Mouse (Mus musculus) cerebellum, adult 11-12 months (tissue): Measurements from ENCODE around the gene Glp2r.

Experiments used
- DNase-seq: peaks from one replicate; pipeline ENCODE4 v3.0.0; 2022

Gene Glp2r

DNA sequence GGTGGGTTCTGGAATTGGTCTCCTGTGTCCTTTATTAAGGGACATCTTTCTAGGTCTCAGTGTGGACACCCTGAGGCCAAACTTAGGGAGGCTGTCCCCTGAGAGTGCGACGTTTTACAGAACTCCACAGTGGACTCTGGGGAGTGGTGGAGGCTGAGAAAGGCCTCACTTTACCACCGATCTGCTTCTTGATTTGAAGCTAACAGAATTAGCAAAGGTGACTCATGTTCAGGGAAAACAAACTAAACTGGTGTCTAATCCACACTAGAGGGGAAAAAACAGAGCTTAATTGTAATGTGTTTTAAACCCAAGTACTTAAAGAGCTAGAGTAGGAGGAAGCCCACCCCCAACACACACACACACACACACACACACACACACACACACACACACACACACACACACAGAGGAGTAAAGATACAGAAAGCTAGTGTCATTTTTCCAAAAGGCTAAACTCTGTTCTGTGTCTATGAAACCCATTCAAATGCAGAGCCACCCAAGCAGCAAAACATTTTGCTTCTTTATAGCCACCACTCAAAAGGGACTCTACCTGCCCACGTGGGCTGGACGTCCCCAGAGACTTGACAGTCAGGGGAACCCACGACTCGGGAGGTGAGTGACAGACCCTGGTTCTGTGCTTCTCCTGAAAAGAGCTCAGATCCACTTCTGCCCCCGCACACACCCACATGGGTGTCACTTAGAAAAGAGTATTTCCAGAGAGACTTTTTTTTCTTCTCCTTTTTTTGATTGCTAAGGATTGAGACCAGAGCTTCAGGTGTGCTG, 47.5 kb downstream of the Glp2r start:
- no peak for DNase-seq

DNA sequence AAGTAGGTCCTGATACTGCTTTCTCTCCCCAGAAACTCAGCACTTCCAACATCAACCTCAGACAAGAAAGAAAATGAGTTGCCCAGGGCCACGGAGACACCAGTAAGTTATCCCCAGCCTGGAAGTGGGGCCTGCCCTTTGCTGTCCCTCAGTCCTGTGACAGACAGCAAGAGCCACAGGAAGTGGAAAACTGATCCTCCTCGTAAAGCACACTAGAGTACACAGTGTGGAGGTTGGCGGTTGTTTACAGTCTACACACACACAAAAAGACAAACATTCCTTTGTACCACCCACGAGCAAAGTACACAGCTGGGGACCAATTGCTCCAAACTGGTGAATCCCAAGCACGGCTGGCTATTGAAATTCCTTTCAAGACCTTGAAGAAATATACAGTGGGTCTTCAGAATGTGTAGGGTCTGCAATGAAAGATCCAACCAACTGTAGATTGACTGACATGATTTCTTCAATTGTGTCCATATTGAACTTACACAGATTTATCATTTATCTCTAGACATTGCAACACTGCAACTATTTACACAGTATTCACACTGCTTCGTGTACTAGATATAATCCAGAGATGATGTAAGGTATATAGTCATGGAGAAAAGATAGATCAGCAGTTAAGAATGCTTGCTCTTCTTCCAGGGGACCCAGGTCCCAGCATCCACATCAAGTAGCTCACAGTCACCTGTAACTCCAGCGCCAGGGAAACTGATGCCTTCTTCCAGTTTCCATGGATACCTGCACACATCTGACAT, 48.4 kb downstream of the Glp2r start:
- DNase-seq = no peak

DNA sequence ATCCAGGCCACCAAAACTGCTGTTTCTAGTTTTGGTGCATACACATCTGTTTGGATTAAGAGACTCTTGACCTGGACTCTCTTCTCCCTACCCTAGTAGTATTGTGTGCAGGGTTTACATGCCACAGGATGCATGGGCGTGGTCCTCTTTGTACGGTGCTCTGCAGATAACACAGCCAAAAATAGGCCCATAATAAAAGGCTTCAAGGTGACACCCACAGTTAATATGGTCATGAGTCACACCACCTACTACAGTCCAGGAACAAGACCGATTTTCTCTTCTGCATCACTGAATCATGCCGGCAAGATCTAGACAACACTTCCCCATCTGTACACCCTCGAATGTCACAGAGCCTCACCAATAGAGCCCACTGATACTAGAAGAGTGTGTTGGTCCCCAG, 49.5 kb downstream of the Glp2r start:
- DNase-seq = no peak

DNA sequence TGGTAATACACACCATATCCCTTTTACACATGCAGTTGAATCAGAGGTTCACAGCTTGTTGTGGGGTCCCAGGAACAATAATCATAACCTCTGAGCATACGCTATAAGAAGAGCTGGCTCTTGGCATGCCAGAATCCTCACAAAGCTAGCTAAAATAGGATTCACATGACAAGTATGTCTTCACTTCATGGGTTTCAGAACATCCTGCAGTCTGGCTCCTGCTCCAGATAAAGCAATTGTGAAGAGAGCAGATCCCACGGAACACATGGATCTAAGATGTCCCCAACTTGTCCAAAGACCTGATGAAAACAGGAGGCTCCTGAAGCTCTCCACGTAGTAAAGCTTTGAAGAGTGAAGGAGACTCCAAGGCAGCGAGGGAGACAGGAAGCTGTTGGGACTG, 55.6 kb downstream of the Glp2r start:
- DNase-seq = no peak

DNA sequence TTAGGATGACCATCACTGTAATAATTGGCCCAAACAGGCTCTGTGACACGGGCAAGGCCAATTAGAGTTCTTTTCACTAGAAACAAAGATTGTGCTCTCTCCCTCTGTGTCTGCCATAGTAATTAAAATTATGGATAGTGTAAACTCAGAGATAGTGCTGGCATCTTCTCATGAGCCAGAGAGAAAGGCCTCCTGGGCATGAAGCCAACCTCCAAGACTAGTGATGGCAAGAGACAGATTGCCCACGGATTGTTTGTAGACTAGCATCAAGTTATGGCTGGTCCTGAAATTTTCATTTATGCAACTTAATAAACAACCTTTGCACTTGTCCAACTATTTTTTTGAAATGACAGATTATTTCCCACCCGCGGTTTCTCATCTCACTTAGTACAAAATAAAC, 58.0 kb downstream of the Glp2r start:
- no peak for DNase-seq

DNA sequence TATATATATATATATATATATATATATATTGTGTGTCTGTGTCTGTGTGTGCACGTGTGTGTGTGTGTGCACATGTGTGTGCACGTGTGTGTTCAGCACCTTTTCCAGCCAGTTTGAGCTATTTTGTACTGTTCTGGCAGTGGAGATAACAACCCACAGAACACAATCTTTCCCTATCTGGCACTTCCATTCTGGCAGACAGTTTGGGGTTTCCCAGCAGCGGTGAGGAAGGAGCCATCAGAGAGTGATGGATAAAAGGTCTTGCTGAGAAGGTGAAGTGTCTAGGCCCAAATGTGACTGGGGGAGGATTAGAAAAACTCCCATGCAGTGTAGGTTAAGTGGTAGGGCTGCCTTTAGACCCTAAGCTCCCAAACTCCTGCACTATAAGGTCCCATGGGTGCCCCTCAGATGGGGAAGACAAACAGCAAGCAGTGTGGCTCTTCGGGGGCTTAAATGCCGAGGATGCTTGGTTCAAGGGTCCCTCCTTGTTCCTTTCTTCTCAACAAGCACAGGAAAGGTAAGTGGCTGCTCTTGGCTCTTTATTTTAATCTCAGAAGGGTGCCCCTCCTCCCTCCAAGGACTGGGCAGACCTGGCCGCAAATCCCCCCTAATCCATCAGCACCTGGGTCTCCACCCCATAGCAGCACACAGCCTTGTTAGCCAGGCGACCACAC, 76.1 kb downstream of the Glp2r start, which contains the start of gene Rcvrn:
Gene Rcvrn, plus strand, starts transcription at position 624 of the 674 bp plus-strand sequence.
- DNase-seq = no peak

DNA sequence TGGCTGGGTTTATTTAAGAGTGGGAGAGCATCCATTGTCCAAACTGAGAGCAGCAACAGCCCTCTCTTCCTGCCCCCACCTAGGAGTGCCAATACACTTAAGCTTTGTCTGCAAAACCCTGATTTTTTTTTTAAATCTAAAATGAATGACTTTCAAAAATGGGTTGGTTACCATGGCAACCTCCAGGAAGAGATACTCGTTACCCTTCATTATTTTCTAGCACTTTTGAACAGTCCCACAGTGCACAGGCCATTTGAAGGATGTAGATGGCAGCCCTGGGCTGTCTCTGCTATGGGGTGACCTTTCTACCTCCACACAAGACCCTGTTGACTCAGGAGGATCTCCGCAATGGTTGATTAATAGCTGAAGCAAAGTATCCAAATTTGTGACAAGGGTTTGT, 84.8 kb downstream of the Glp2r start:
- DNase-seq = no peak

DNA sequence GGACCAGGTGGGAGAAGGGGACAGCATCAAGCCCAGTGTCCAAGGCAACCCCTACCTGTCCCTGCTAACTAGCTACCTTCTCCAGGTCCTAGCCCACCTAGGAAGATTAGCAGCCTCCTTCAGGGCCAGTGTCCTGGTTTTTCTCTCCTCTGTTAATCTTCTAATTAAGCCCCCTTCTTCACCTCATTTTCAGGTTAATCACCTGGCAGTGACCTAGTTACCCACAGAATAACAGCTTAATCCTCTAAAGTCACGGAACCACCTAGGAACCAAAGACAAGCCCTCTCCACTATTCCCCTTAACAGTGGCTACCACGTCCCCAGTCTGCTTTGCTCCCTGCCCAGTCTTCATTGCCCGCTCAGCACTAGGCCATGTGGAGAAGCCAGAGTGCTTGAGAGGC, 89.1 kb downstream of the Glp2r start:
- DNase-seq = no peak

DNA sequence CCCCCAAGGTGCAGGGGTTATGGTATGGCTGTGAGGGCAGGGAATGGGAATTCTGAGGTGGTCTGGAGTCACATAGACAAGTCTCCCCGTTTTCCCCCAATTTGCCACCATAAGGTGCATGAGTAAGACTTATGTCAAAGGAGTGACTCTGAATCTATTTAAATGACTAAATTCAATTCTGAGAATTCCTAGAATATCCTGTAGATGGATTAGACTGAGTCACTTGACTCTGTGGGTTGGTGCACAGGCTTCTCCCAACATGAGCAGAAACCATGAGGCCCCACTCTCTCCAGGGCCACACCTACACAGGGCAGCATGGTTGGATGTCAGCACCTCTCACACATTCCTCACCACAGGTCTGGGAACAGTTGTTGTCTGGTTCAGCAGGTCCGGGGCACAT, 91.0 kb downstream of the Glp2r start:
- DNase-seq = no peak

DNA sequence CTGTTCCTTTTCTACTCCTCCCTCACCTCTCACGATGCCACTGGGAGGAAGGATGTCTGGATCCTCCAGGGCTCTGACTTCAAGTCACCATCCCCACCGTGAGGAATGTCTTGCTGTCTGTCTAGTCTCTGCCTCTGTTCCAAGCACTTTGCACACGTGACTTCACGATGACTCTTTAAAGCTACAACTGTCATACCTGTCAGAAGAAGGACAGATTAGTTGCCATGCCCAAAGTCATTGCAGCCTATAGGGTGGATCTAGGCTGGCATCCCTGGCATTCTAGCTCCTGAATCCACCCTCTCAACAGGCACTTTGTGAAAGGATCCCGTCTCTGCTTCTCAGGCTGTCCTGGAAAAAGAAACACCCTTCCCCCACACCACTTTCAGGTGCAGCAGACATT, 91.7 kb downstream of the Glp2r start:
- peak; percentile 18 for DNase-seq

DNA sequence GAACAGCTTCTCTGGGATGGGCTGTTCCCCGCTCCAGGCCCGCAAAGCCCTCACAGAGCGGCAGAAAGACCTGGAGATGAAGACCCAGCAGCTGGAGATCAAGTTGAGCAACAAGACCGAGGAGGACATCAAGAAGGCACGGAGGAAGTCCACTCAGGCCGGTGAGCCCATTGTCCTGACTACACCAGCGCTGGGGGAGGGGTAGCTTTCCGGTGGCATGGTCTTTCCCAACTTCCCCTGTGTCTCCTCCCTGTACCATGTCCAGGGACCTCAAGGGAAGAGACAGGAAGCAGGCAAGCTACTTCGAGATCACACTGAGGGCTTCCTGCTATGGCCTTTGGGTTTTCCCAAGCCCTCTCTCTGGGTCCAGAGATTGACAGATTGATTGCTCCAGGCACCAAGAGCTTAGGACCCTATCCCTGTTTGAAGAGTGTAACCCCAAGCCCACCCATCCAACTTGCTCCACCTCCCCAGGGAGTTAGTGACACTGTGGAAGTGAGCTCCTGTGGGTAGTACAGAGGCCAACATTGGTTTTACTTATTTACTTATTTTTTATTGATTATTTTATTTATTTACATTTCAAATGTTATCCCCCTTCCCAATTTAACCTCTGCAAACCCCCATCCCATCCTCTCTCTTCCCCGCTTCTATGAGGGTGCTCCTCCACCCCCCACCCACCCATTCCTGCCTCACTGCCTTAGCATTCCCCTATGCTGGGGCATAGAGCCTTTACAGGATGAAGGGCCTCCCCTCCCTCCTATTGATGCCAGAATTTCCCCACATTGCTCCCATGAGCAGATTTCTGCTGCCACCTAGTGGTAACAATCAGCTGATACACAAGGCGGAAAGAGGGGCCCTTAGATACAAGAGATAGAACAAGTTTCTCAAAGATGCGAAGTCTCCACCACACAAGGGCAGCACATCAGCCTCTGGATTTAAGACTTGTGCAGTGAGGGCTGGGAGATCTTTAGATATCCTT, 95.1 kb downstream of the Glp2r start:
- peak; percentile 69 for DNase-seq

DNA sequence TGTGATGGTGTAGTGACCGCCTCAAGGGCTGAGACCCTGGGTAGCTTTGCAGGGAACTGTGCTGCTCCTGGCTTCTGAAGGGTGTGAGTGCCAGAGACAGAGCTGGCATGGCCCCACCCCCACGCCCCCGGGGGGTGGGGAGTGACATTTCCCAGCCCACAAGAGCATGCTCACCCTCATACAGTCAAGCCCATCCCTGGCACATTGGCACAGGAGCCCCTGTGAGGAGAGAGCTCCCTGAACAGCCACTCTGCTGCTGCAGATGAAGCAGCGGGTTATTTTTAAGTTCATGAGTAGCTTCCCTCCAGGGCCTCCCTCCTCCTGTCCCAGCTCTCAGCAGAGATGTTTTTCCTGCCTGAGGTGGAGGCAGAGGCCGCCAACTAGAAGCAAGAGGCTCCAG, 98.8 kb downstream of the Glp2r start:
- peak; percentile 68 for DNase-seq

DNA sequence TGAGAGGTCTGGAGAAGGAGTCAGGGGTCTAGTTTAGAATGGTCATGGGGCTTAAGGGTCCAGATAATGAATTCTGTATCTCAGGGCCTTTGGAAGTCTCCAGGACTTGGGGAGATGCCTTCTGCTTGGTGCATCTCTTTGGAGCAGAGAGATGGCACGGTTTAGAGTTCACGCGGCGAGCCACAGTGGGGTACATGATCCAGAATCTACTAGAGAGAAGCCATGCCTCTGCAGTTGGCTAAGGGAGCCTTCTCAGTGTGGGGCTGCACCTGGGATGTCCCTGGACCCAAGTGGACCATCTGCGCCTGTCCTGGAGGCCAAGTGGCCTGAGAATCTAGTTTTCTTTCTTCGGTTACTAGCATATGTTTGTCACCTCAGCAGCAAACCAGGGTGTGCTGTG, 100.9 kb downstream of the Glp2r start:
- peak; percentile 98 for DNase-seq

DNA sequence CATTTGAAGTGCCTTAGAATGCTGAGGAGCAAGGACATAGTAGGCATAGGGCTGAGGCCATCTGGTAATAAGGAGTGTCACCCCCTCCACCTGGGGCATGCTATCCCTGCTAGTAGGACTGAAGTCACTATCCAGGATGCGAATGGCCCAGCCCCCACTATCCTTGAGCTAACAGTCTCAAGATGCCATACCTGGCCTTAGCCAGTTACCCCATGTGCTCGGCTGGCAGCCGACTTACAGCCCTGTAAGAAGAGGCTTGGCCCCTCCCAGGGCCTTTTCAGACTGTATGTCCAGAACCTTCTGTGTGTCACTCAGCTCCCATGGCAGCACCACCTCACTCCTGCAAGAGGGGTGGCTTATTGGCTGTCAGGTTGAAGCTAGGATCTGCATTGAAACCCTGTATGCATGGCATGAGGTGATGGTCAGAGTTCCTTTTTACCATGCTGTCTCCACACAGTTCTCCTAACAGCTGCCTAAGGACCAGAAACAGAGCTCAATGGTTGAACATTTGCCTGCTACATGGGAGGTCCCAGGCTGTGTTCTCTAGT, 102.4 kb downstream of the Glp2r start:
- DNase-seq = peak; percentile 77

DNA sequence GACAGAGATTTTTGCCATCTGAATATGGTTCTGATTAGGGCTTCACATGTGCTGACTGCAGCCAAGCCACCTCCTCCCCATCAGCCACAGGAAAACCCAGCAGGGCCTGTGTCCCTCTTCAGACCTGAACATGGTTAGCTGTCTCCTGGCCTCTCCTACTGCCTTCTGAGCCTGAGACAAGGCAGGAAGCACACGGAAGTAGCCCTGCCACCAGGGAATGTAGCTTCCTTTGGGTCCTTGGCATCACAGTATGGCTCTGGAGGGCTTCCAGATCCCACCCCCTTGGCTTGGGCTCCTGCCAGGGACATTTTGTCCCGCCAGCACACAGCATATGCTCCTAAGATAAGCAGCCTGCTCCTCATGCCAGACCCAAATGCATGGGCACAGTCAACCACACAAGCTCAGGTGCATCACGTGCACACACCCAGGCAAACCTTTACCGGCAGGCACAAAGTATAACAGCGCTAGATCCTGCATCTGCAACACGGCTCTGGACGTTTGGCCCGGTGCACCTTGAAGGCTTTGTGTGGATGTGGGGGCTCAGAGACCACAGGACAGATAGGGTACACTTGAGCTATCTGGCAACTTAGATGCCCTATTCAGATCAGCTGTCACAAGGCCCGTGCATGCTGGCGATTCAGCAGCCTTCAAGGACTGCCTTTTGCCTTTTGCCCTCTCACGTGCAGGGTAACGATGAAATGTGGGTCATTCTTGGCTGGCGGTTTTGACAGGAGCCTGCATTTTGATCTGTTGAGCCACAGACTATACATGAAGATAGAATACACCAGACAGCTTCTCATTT, 103.2 kb downstream of the Glp2r start:
- peak; percentile 98 for DNase-seq

DNA sequence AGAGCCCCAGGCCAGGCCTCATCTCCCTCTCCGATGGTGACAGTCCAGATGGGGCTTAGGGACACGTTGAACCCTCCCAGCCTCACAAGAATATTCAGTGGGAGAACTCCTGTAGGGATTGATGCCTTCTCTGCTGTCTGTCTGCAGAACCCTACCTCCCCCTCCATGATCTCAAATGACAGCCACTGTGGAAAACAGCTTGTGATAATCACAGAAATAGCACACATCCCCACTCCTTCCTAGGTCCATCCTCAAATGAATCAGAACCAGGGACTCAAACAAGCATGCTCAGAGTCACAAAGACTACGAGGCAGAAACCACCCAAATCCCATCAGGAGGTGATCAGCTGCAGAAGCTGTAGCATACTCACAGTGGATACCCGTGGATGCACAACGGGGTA, 104.8 kb downstream of the Glp2r start:
- no peak for DNase-seq

DNA sequence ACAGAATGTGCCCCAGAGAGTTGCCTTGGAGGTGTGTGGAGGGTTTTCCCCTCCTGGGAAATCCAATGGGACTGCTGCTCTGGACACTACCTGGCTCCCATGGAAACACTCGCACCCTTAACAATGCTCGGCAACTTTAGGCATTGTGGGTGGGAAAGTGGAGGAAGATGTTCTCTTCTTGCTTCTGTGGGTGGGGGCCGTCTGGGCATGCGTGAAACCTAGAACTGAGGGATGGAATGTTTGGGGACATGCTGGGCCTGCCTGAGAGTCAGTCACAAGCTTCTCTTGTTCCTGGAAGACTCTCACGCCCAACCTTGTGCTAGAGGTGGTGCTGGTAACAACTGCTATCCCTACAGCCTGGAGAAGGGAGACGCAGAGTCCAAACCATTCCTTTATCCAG, 106.0 kb downstream of the Glp2r start:
- DNase-seq = no peak

DNA sequence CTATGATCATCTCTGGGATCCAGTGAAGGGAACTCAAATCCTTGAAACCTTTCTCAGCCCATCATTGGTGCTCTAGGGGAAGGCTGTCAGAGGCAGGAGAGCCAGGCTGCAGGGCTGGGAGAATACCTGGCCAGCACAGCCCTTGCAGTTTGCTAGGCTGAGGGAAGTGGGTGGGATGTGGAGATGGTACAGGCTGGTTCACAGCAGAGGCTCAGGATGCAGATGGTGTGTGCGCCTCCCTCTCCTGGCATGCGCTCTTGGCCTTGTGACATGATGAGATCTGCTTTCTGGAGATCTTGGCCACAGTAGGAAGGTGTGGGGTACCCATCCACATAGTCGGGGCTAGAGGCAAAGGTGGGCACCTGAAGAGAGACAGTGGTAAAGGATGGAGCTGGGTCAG, 106.7 kb downstream of the Glp2r start:
- DNase-seq = peak; percentile 94

DNA sequence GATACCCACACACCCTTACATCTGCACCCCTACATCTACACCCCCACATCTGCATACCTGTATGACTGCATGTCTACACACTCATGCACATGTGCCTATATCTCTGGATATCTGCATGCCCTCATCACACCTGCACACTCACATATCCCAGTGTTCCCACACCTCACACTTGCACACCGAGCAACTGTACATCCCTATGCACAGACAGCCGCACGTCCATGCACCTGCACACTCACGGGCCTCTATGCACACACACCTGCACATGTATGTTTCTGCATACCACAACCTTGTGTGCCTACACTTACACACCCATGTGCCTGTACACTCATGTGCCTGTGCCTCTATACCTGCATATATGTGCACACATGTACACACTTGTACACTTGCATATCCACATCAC, 107.5 kb downstream of the Glp2r start:
- DNase-seq = peak; percentile 59

DNA sequence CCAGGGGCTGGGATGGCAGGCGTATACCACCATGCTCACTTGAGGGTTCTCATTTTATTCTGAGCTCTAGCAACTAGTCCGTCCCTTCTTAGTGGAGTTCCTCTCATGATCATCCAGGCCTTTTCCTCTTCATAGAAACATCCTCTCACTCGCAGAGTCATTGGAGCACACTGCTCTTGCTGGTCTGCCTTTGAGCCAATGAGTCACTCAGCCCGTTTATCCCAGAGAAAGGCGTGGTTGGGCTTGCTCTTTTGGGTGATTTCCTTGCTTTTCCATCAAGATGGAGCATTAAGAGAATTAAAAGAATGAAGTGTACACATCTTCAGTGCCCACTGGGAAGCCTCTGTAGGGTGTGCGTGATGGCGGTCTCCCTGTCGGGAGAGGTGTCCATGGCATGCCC, 109.5 kb downstream of the Glp2r start:
- no peak for DNase-seq

DNA sequence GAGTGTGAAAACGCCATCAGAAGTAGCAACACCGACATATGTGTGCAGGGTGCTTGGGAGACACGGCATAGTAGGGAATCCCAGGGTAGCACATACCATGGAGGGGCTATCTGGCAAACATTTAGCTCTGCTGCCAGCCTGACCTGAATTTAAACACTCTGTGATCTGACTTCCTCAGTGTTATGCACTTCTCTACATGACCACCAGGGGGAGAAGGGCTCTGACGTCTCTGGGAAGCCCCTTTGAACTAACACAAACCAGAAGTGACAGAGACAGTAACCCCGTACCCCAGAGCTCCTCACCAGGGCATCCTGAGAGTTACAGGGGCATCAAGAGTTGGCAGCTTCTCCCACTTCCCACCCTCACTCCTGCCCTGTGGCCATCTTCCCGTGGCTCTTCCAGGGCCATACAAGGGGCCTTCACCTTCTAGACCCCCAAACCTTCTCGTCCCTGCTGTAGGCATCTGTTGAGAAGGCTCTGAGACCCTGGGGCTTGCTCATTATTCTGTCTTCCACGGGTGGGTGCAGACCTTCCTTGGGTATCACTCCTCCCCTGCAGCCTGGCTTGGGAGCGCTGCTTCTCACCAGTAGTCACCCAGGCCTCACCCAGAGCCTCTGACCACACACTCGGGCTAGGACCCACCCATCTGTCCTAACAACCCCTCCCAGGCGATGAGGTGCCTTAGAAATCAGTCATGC, 113.1 kb downstream of the Glp2r start:
- peak; percentile 80 for DNase-seq
